Mouse (Mus musculus) forelimb bud, embryonic 11.5 days (tissue): ENCODE measurements at regions not wholly inside any gene's neighbourhood (a gene's known extent, or its start where the extent isn't known, plus 50 kb on each side); places are given as distances from the start of the nearest gene placed in this dataset.
"Not testable (repeated sequence)": the region's sequence is repeated elsewhere in the genome, so short reads cannot be mapped to it uniquely, and the experiment has no call there.

Experiments
- DNase-seq: peaks from one replicate; pipeline ENCODE4 v3.0.0-alpha.2; 2012; ENCODE audit warnings: low read depth, low spot score

GRCm38 (mm10) chrX:104931153-104931706 is 74.2 kb upstream of the Magee2 start:
- DNase-seq: no peak

GRCm38 (mm10) chrX:104951587-104951986 is 94.5 kb upstream of the Magee2 start:
- DNase-seq: no peak

GRCm38 (mm10) chrX:104952809-104953208 is 95.7 kb upstream of the Magee2 start:
- not testable (repeated sequence) for DNase-seq

GRCm38 (mm10) chrX:104953391-104953790 is 96.3 kb upstream of the Magee2 start:
- not testable (repeated sequence) for DNase-seq

GRCm38 (mm10) chrX:104978432-104978831 is 101.1 kb upstream of the Pbdc1 start:
- DNase-seq: no peak

GRCm38 (mm10) chrX:105003260-105003659 is 76.3 kb upstream of the Pbdc1 start:
- peak; percentile 24 for DNase-seq

- peak; percentile 7 for DNase-seq
Observed at GRCm38 (mm10) chrX:105006445-105006844, 73.1 kb upstream of the Pbdc1 start.
